Mouse (Mus musculus): ENCODE results near the gene Traf5. TPM values are rescaled to one million over a fixed set of nuclear protein-coding genes. Genes with fewer than 3 reads are reported as not detected.

Traf5 gene
- total RNA-seq, 4 experiments from 2014 or later, result 5.2 to 8.7 (median 6.4) TPM

- DNase-seq (ENCODE audit: low spot score in 2 of 2), result peak; percentile 70 to 78
Observed at GRCm38 (mm10) chr1:192092879-192093660, 711 bp upstream of the Traf5 start.

DNA sequence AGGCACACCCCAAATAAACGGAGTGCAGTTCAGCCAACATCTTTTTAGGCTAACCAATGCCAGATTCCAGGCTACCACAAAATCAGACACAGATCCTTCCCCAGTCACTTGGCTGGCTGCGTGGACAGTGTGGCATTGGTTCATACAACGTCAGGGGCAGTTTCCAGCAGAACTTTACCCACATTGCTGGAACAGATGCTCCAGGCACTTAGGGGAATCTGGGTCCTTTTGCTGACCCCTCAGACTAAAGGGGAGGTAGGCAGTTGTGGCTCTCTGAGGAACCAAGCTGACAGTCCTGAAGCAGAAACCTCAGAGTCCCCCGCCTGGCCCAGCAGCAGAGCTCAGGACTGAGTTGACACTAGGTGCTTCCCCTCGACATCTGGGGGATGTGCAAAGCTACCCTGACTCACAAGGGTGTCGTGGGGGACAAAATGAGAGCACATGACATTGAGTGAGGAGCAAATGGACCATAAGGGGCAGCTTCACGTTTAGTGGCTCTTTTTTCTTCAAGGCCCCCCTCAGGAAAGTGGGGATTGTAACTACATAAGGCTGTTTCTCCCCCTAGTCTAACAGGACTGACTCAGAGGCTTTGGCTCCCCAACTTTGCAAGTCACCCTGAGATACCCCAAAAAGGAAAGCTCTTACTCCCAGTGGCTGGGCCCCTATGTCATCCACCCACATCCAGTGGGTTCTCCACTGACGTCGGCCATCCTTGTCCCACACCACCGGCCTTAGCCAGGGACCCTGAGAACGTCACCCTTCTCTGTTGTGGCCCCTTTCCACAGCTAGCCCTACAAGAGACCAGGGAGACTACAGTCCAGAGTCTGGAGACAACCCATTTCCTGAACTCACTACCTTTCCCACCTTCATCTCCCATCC, 1.4 kb downstream of the Traf5 start:
- DNase-seq (ENCODE audit: low spot score in 2 of 2), result no peak

GRCm38 (mm10) chr1:192090281-192090680, 2.1 kb downstream of the Traf5 start:
- no peak for DNase-seq (ENCODE audit: low spot score in 2 of 2)

DNA sequence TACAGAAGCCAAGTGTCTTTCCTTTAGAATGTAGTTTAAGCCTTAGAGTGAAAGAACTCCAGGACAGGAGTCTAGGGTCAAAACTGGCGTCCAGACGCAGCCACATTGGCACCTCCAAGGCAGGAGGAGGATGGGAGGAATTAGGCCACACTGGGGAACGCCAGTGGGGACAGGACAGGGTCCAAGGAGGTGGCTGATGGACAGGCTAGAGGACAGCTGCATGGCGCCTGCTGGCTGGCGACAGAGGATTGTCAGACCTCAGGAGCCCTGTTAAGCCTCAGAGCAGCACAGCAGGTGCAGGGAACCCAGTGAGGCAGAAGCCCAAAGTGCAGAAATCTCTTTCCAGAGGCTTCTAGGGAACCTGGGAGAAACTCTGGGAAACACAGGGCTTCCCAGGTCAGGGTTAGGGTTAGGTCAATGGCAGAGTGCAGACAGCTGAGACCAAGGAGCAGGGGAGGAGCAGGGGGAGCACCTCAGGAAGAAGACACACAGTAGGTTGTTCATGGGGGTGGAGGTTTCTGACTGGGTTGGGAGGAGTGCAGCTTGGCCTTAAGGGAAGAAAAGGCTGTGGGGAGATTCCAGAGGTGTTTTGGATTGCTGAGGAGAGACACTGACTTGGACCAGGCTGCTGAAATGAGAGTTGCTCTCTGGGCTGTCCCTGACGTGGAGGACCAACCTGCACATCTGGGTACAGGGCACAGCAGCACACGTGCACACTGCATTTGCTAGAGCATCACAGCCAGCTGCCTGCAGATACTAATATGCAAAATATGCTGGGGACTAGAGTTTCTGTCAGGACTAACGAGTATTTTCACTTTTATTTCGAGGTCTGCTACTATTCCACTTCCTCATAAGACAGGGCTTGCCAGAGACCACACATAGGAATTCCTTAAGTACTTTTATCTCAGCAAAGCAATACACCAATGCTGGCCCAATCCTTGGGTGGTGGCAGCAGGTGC, 2.9 kb downstream of the Traf5 start:
- DNase-seq (ENCODE audit: low spot score in 2 of 2), result no peak

DNA sequence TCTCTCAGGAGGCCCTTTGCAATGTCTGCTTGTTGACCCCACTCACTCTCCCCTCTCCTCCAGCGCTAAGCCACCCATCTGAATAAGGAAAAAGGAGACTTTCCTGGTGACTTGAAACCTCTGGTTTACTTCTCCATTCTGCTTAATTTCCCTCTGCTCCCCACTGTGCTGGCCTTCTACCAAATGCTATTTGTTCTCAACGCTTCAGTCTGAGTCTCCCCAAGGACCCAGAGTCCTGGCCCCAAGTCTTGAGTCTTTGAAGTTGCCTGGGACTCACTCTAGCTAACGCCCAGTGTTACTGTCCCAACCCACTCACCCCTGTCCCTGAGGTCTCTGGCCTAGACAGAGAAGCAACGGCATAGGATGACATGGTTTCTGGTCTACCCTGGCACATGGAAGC, 4.3 kb downstream of the Traf5 start:
- DNase-seq (ENCODE audit: low spot score in 2 of 2), result no peak

DNA sequence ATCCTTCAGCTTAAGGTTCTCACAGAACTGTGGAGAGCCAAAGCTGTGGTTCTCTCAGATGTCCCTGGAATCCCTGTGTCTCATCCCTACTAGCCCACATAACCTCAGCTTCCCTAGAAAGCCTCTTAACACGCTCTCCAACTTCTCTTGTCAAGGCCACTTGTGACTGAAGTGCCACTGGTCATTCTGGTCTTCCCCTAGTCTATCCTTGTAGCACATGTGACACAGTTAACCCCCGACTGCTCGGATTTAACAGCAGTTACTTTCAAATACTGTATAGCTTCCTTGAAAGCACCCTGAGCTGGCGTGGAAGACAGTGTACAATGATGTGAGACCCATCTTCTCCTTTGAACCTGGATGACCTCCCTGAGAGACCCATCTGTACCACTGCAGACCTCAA, 5.3 kb downstream of the Traf5 start:
- no peak for DNase-seq (ENCODE audit: low spot score in 2 of 2)

DNA sequence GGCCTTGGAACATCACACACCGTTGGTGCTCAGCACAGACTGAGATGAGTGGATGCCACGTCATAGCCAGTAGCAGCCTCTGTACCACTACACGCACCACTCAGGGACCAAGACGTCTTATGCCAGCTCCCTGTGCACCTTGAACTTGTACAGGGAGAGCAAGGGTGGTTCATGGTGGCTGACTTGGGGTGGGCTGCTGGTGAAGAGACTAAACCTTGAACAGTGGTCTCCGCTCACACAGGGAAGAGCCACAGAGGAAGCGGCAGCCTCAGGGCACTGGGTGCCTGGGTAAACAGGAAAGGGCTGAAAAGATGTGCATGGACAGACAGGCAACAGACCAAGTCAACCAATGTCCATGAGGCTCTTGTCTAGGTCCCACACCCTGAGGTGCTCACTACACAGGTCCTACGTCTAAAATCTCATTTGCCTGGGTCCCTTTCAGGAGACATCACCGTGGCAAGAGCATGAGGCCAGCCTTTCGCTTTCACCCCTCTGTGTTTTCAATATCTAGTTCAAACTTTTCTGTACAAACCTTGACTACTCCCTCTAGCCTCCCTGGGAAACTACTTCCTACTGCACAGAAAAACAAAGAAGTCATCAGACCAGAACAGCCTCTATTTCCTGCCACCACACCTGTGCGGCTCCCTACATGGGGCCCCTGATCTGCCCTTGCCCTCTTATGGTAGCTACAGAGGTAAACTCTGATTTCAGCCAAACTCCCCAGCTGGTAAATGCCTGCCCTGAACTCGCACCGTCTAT, 5.9 kb downstream of the Traf5 start:
- DNase-seq (ENCODE audit: low spot score in 2 of 2), result no peak

- no peak for DNase-seq (ENCODE audit: low spot score in 2 of 2)
Observed at GRCm38 (mm10) chr1:192085218-192085617, 7.1 kb downstream of the Traf5 start.

DNA sequence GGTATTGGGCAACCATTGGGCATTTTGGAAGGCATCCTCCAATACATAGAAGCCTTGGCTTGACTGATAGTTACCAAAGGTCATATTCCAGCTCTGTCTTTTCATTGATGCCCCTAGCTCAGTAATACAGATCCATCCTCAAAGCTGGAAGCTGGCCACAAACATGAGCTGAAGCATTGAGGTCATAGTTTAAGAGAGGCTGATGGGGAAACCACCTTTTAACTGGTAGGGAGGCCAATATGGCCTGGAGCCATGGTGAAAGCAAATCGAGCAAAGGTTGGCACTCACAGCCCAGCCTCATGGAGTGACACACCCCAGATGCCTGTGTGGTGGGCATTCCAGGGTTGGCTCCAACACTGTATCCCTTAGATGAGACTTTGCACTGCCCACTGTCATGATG, 9.7 kb downstream of the Traf5 start:
- DNase-seq (ENCODE audit: low spot score in 2 of 2), result no peak

- no peak for DNase-seq (ENCODE audit: low spot score in 2 of 2)
Observed at GRCm38 (mm10) chr1:192081129-192081528, 11.2 kb downstream of the Traf5 start.

GRCm38 (mm10) chr1:192079121-192079520, 13.2 kb downstream of the Traf5 start:
- no peak for DNase-seq (ENCODE audit: low spot score in 2 of 2)

GRCm38 (mm10) chr1:192078406-192078805, 14.0 kb downstream of the Traf5 start:
- DNase-seq (ENCODE audit: low spot score in 2 of 2), result no peak

- DNase-seq (ENCODE audit: low spot score in 2 of 2), result no peak
Observed at GRCm38 (mm10) chr1:192076796-192077535, 15.4 kb downstream of the Traf5 start.

DNA sequence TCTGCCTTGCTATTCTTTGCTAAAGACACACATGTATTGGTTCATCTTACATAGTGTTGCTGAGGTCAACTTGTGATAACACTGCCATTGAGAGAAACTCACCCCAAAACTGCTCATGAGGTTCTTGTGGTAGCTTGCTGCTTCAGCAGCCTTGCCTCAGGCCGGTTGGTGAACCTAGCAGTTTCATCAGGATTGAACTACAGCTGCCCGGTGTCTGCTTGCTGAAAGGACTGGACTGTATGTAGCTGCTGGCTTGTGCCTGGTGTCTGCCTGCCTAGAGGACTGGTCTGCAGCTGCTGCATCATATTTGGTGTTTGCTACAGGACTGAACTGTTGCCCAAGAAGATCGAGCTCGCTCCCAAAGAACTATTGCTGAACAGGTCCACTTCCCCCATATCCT, 16.3 kb downstream of the Traf5 start:
- DNase-seq (ENCODE audit: low spot score in 2 of 2), result no peak

DNA sequence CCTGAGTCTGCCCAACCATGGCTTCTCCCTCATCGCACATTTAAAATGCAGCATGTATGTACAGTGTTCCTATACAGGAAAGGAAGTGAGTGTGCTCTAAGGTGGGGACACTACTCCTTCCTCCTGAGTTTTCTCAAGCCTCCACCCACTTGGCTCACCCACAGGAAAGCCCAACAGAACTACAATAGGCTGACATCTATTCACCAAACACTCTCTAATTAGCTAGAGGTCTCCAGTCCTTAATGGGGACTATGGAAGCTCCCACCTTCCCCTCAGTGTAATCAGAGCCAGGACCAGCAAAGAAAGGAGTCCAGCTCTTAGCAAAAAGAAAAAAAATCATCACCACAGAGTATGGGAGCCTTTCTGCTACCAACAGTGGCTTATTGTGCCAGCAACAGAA, 17.5 kb downstream of the Traf5 start:
- no peak for DNase-seq (ENCODE audit: low spot score in 2 of 2)

DNA sequence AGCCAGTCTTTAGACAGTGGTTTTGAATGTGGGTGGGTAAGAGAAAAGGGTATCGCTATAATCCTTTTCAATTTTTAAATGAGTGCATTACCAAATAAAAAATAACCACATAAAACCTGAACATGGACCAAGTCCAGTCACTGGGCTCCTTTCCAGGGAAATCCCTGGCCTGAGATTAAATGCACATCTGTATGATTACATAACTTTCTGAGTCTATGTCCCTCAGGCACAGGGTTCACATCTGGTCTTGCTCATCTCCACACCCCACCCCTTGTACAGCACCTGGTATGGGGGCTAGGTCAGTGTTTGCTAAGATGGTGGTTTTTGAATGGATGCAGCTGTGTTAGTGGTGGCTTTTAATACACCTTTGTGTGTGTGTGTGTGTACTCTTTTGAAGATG, 19.9 kb downstream of the Traf5 start:
- DNase-seq (ENCODE audit: low spot score in 2 of 2), result no peak

- DNase-seq (ENCODE audit: low spot score in 2 of 2), result no peak
Observed at GRCm38 (mm10) chr1:192070618-192071051, 21.7 kb downstream of the Traf5 start.

DNA sequence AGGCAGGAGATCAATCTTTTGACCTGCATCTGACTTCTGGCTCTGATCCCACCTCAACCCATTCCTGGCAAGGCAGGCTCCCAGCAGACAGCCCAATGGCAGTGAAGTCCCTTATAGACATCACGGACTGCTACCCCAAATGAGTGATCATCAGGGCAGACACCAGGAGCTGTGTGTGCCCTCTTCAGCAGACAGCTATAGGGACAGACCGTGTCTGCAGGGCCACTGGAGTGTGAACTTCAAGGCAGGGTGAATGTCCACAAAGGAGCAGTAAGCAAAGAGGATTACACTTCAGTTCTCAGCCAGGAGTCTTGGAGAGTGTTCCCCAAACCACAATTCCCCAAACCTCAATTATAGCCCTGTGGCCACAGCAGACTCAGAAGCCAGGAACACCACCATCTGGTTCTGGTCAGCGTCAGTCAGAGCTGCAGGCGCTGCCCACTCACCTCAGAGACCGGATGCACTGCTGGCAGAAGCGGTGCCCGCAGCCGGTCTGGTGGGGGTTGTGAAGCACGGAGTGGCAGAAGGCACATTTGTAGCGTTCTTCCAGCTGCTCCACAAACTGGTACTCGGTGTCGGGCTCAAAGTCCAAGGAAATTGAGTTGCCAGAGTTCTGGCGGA, 22.3 kb downstream of the Traf5 start:
- peak in 1 of 2 experiments; percentile 63 for DNase-seq (ENCODE audit: low spot score in 2 of 2)

DNA sequence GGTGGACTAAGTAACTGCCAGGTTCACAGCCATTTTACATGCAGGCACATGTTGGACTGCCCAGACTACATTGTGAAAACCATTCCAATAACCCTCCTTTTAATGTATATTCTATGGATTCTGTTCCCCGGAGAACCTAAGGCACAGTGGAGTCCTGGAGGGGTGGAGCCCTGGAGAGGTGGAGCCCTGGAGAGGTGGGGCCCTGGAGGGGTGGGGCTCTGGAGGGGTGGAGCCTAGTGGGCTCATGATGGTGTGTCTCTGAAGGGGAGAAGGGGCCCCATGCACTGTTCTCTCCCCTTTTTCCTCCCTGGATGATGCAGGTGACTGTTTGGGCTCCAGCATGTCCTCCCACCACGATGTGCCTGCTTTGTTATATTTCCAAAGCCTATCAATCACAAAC, 24.2 kb downstream of the Traf5 start:
- no peak for DNase-seq (ENCODE audit: low spot score in 2 of 2)

All from left cerebral cortex, adult 8-10 months (tissue).